Mouse (Mus musculus) embryonic facial prominence, embryonic 13.5 days (tissue): ENCODE results near the gene Timeless. TPM values are rescaled to one million over a fixed set of nuclear protein-coding genes. Genes with fewer than 3 reads are reported as not detected.

Source experiments
- ATAC-seq: fragments of 200-750 bp; cut with Nextera tagmentation; 2 replicates; pipeline ENCODE4 v1.8.0; 2017; ENCODE audit warnings: low read depth; ENCODE audit not compliant: insufficient number of reproducible peaks, insufficient read depth, low FRiP score, low TSS enrichment
- H3K27ac ChIP-seq: fragments of 300-500 bp; sonication (generic); 2 replicates; pipeline ENCODE4 v1.5.1; 2015; ENCODE audit warnings: moderate library complexity, mild to moderate bottlenecking, inconsistent platforms
- H3K27me3 ChIP-seq: fragments of 300-500 bp; sonication (generic); 2 replicates; pipeline ENCODE4 v1.6.1; 2015; ENCODE audit warnings: mild to moderate bottlenecking, inconsistent platforms
- H3K36me3 ChIP-seq: fragments of 300-500 bp; sonication (generic); 2 replicates; pipeline ENCODE4 v1.6.1; 2015; ENCODE audit warnings: mild to moderate bottlenecking, inconsistent platforms
- H3K4me1 ChIP-seq: fragments of 300-500 bp; sonication (generic); 2 replicates; pipeline ENCODE4 v1.6.1; 2015; ENCODE audit warnings: inconsistent platforms
- H3K4me2 ChIP-seq: fragments of 300-500 bp; sonication (generic); 2 replicates; pipeline ENCODE4 v1.6.1; 2015; ENCODE audit warnings: moderate library complexity, mild to moderate bottlenecking, inconsistent platforms
- H3K4me3 ChIP-seq: fragments of 300-500 bp; sonication (generic); 2 replicates; pipeline ENCODE4 v1.5.1; 2015; ENCODE audit warnings: mild to moderate bottlenecking, inconsistent platforms
- H3K9ac ChIP-seq: fragments of 300-500 bp; sonication (generic); 2 replicates; pipeline ENCODE4 v1.6.1; 2015; ENCODE audit warnings: mild to moderate bottlenecking, inconsistent platforms
- H3K9me3 ChIP-seq: fragments of 300-500 bp; sonication (generic); 2 replicates; pipeline ENCODE4 v1.6.1; 2016; ENCODE audit warnings: inconsistent platforms
- WGBS: fragments of 180-500 bp; shearing (Covaris S2); methylation state at CpG from one replicate; pipeline ENCODE4 v1.1.7; 2015; ENCODE audit warnings: mixed read lengths; 5-methylcytosine and 5-hydroxymethylcytosine counted together
- polyA plus RNA-seq: library from polyadenylated mRNA; unstranded; fragments of >200 nt; fragmentation: Nextera tagmentation; extraction: Ambion mirVana; gene quantifications from 2 replicates; pipeline ENCODE4 v1.2.1, GENCODE M21; 2015

The Timeless gene
- polyA plus RNA-seq, 1 experiment from 2014 or later, result 79.4 TPM

GRCm38 (mm10) chr10:128236321-128236720 is 4.5 kb downstream of the Timeless start:
- 43% methylated on average over 4 of the region's 4 CpGs for WGBS
- no peak overlapping the region for H3K4me3 ChIP-seq
- peak overlapping the region; percentile 81 for H3K27ac ChIP-seq
- no peak overlapping the region for H3K4me2 ChIP-seq
- no peaks in the 10 kb centered on the region for H3K9me3 ChIP-seq
- peak overlapping the region; percentile 46; the same call in 1 of the 2 replicates for H3K9ac ChIP-seq
- H3K27me3 ChIP-seq, result no peaks in the 10 kb centered on the region
- peaks cover 29% of the 10 kb centered on the region for H3K4me1 ChIP-seq
- no peak for ATAC-seq
- H3K36me3 ChIP-seq, result peaks cover 19% of the 10 kb centered on the region

DNA sequence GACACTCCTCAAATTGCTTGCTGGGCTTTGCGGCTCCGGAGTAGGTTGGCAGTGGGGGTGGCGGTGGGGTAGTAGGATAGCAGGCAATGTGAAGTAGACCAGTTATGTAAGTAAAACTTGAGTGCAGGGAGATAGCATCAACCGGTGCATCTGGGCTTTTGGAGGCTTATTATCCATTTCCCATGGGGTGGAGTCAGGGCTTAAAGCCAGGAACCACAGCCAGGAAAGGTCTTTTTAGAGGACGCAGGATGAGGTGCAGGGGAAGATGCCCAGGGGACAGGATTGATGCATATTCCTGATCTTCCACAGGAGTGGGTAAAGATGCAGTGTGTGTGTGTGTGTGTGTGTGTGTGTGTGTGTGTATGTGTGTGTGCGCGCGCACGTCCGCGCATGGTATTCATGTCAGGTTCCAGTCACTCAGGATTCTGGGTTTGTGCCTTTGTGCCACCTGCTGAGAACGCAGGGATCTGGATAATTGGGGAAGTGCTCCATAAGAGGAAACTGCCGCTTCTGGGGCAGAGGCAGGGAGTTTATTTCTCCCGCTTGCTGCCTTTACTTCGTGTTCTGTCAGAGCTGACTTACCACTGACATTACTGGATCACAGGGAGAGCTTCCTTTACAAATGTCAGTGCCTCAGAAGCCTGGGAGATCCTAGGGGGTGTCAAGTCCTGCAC is 6.1 kb downstream of the Timeless start:
- H3K36me3 ChIP-seq, result peaks cover 35% of the 10 kb centered on the region
- ATAC-seq, result no peak

DNA sequence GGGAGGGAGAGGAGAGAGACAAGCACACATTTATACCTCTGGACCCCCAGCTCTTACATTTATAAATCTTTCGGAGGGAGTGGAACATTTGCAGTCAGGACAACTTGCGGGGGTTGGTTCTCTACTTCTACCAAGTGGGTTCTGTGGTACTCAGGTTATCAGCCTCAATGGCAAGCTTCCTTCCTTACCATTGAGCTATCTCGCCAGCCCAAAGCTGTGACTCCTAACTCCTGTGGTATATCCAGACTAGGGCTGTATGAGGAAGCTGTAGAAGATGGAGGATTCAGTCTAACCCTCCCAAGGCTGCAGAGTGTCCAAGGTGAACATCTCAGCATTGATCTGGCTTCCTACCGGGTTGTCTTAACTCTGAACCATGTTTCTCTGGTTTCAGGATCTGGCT is 7.3 kb downstream of the Timeless start:
- Histone ChIP-seq H3K27ac (no peak overlapping the region), H3K4me2 (no peak overlapping the region), H3K4me1 (peaks cover 25% of the 10 kb centered on the region), H3K9me3 (no peaks in the 10 kb centered on the region), H3K36me3 (peaks cover 46% of the 10 kb centered on the region), H3K27me3 (no peaks in the 10 kb centered on the region), H3K4me3 (no peak overlapping the region), H3K9ac (no peak overlapping the region)
- 88% methylated on average over 4 of the region's 4 CpGs for whole genome bisulfite sequencing
- ATAC-seq, result no peak

More for the DNA sequence above, 6.1 kb downstream of the Timeless start:
- Histone ChIP-seq H3K9me3 (no peaks in the 10 kb centered on the region), H3K4me2 (no peak overlapping the region), H3K27ac (peak overlapping the region; percentile 1; the same call in 1 of the 2 replicates), H3K27me3 (no peaks in the 10 kb centered on the region), H3K4me1 (peaks cover 27% of the 10 kb centered on the region), H3K9ac (no peak overlapping the region), H3K4me3 (no peak overlapping the region)
- 61% methylated on average over 15 of the region's 15 CpGs for whole genome bisulfite sequencing

DNA sequence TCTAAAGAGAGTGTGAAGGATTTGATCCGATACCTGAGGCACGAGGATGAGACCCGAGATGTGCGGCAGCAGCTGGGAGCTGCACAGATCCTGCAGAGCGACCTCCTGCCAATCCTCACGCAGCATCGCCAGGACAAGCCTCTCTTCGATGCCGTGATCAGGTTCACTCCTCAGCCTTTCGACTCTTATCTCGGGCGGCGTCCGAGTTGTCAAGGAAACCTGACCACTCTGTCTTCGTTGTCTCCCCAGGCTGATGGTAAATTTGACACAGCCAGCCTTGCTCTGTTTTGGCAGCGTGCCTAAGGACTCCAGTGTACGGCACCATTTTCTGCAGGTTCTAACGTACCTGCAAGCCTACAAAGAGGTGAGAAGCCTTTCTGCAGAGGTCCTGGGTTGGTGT is 8.3 kb downstream of the Timeless start:
- H3K9me3 ChIP-seq, result no peaks in the 10 kb centered on the region
- ATAC-seq, result no peak
- H3K27ac ChIP-seq, result no peak overlapping the region
- H3K4me3 ChIP-seq, result no peak overlapping the region
- no peak overlapping the region for H3K4me2 ChIP-seq
- no peaks in the 10 kb centered on the region for H3K27me3 ChIP-seq
- peaks cover 55% of the 10 kb centered on the region for H3K36me3 ChIP-seq
- WGBS, result 90% methylated on average over 18 of the region's 18 CpGs
- H3K9ac ChIP-seq, result no peak overlapping the region
- H3K4me1 ChIP-seq, result peaks cover 19% of the 10 kb centered on the region

GRCm38 (mm10) chr10:128243252-128243651 is 11.4 kb downstream of the Timeless start:
- no peak overlapping the region for H3K4me3 ChIP-seq
- no peak overlapping the region for H3K9ac ChIP-seq
- H3K36me3 ChIP-seq, result peaks cover 85% of the 10 kb centered on the region
- no peaks in the 10 kb centered on the region for H3K27me3 ChIP-seq
- no peak for ATAC-seq
- no peak overlapping the region for H3K27ac ChIP-seq
- WGBS, result 91% methylated on average over 8 of the region's 8 CpGs
- H3K9me3 ChIP-seq, result no peaks in the 10 kb centered on the region
- H3K4me2 ChIP-seq, result no peak overlapping the region
- peaks cover 5% of the 10 kb centered on the region; the same call in 1 of the 2 replicates for H3K4me1 ChIP-seq

GRCm38 (mm10) chr10:128244121-128244520 is 12.3 kb downstream of the Timeless start:
- Histone ChIP-seq H3K9me3 (no peaks in the 10 kb centered on the region), H3K36me3 (peaks cover 93% of the 10 kb centered on the region), H3K4me2 (no peak overlapping the region), H3K4me3 (no peak overlapping the region), H3K27ac (no peak overlapping the region), H3K4me1 (0 out of 2 replicates have a peak, but pooled peaks cover 5% of the 10 kb centered on the region), H3K27me3 (no peaks in the 10 kb centered on the region), H3K9ac (no peak overlapping the region)
- 96% methylated on average over 15 of the region's 15 CpGs for WGBS
- ATAC-seq, result no peak

DNA sequence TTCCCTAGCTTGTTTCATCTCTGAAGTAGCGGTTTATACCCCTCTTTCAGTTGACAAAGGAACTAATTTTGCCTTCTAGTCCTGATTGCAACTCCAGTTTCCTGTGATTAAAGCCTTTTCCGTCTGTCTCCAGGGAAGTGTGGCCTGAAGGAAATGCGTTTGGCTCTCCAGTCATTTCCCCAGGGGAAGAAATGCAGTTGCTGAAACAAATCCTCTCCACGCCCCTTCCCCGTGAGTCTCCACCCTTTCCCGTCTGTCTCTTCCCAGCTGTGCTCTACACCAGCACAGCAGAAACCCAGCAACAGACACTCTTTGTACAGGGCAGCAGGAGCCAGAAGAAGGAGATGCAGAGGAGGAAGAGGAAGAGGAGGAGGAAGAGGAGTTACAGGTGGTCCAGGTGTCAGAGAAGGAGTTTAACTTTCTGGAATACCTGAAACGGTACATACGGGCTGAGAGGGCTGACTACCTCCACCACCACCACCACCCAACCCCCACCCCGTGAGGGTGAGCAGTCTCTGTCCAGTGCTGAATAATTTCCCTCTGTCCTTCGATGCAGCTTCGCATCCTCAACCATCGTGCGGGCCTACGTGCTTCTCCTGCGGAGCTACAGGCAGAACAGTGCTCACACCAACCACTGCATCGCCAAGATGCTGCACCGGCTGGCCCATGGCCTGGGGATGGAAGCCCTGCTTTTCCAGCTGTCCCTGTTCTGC is 15.3 kb downstream of the Timeless start:
- Histone ChIP-seq H3K4me2 (peak overlapping the region; percentile 2; the same call in 1 of the 2 replicates), H3K4me3 (no peak overlapping the region), H3K27me3 (no peaks in the 10 kb centered on the region), H3K9me3 (no peaks in the 10 kb centered on the region), H3K9ac (0 out of 2 replicates have a peak overlapping the region, but pooled peaks have one; percentile 36), H3K36me3 (peaks cover 96% of the 10 kb centered on the region), H3K4me1 (0 out of 2 replicates have a peak, but pooled peaks cover 5% of the 10 kb centered on the region), H3K27ac (peak overlapping the region; percentile 45)
- ATAC-seq, result no peak
- 67% methylated on average over 17 of the region's 17 CpGs for WGBS

DNA sequence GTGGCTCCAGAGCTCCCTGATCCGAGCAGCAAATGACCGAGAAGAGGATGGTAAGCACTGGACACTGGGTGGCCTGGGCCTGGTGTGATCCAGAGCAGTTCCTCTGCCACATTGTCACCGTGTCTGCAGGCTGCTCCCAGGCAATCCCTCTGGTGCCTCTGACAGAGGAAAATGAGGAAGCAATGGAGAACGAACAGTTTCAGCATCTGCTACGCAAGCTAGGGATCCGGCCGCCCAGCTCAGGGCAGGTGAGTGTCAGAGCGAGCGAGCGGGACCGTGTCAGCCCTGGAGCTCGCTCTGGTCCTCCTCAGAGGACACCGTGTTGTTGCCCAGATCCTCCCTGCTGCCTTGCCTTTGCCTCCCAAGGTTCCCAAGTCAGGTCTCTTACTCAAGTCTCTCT is 18.7 kb downstream of the Timeless start:
- Histone ChIP-seq H3K9ac (no peak overlapping the region), H3K36me3 (peaks cover 83% of the 10 kb centered on the region), H3K9me3 (no peaks in the 10 kb centered on the region), H3K4me2 (no peak overlapping the region), H3K27me3 (no peaks in the 10 kb centered on the region), H3K4me1 (0 out of 2 replicates have a peak, but pooled peaks cover 5% of the 10 kb centered on the region), H3K4me3 (no peak overlapping the region), H3K27ac (no peak overlapping the region)
- WGBS, result 91% methylated on average over 13 of the region's 13 CpGs
- ATAC-seq, result no peak

GRCm38 (mm10) chr10:128253677-128254255 is 21.9 kb downstream of the Timeless start, which contains the start of gene Apon:
Gene Apon (plus strand): TSS chr10:128254096.
- H3K36me3 ChIP-seq, result peaks cover 52% of the 10 kb centered on the region
- no peaks in the 10 kb centered on the region for H3K4me1 ChIP-seq
- H3K9ac ChIP-seq, result no peak within 1 kb of the TSS
- H3K4me2 ChIP-seq, result no peak within 1 kb of the TSS
- no peaks in the 10 kb centered on the region for H3K9me3 ChIP-seq
- no peak for ATAC-seq
- no peak within 1 kb of the TSS for H3K4me3 ChIP-seq
- 86% methylated on average over 4 of the region's 4 CpGs for WGBS
- no peaks in the 10 kb centered on the region for H3K27me3 ChIP-seq
- H3K27ac ChIP-seq, result no peak within 1 kb of the TSS

DNA sequence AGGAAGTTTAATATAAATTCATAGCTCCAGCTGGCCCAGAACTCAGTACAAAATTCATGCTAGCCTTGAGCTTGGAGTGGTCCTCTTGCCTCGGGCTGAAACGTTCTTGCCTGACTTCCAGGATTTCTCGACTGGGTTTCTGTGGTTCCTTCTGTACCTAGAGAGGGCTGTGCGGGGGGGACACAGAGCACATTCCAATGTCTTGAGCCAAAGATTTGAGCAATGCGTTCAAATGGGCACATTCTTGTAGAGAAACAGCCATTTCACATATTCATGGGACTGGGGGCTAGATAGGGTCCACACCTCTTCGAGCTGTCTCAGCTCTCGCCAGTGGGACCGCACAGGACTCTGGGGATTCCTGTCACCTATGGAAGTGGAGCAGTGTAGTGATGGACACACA is 24.1 kb downstream of the Timeless start:
- no peaks in the 10 kb centered on the region for H3K9me3 ChIP-seq
- H3K36me3 ChIP-seq, result peaks cover 31% of the 10 kb centered on the region
- 85% methylated on average over 8 of the region's 8 CpGs for WGBS
- no peak overlapping the region for H3K27ac ChIP-seq
- H3K4me2 ChIP-seq, result no peak overlapping the region
- no peaks in the 10 kb centered on the region for H3K4me1 ChIP-seq
- H3K4me3 ChIP-seq, result no peak overlapping the region
- no peaks in the 10 kb centered on the region for H3K27me3 ChIP-seq
- ATAC-seq, result no peak
- H3K9ac ChIP-seq, result no peak overlapping the region

DNA sequence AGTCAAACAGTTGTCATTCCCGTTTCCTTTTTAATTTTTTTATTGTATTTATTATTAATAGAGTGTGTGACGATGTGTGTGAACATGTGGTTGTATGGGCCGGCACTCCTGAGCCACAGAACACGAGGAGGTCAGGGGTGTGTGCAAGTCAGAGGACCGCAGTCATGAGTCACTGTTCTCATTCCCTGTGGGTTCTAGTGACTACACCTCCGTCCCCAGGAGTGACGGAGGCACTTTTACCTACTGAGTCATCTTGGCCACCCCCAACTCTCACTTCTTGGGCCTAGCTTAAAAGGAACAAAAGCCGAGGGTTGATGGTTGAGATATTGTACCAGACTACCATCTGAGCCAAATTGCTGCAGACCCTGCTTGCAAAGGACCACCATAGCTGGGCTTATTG is 24.5 kb downstream of the Timeless start:
- Histone ChIP-seq H3K4me2 (no peak overlapping the region), H3K4me3 (no peak overlapping the region), H3K27ac (no peak overlapping the region), H3K27me3 (no peaks in the 10 kb centered on the region), H3K9me3 (no peaks in the 10 kb centered on the region), H3K4me1 (no peaks in the 10 kb centered on the region), H3K9ac (no peak overlapping the region), H3K36me3 (peaks cover 27% of the 10 kb centered on the region)
- 92% methylated on average over 8 of the region's 8 CpGs for WGBS
- no peak for ATAC-seq
